Mouse (Mus musculus) lung, embryonic 16.5 days (tissue): ENCODE results near the gene Psg22. TPM values are rescaled to one million over a fixed set of nuclear protein-coding genes. Genes with fewer than 3 reads are reported as not detected.
A peak's percentile ranks its signal among the peaks of the same experiment; 100 is the strongest.
"Not testable (repeated sequence)": the region's sequence is repeated elsewhere in the genome, so short reads cannot be mapped to it uniquely, and the experiment has no call there.

Source experiments
- ATAC-seq: fragments of 200-750 bp; cut with Nextera tagmentation; 2 replicates; pipeline ENCODE4 v1.8.0; 2017; ENCODE audit warnings: low read depth, mild to moderate bottlenecking, moderate library complexity
- H3K27ac ChIP-seq: fragments of 300-500 bp; sonication (generic); 2 replicates; pipeline ENCODE4 v1.5.1; 2014; ENCODE audit warnings: mild to moderate bottlenecking, control low read depth, low read length
- H3K27me3 ChIP-seq: fragments of 300-500 bp; sonication (generic); 2 replicates; pipeline ENCODE4 v1.6.1; 2014; ENCODE audit warnings: low read depth, low read length, mixed read lengths; ENCODE audit not compliant: control insufficient read depth, insufficient read depth
- H3K36me3 ChIP-seq: fragments of 300-500 bp; sonication (generic); 2 replicates; pipeline ENCODE4 v1.6.1; 2014; ENCODE audit warnings: low read length; ENCODE audit not compliant: control insufficient read depth, insufficient read depth
- H3K4me1 ChIP-seq: fragments of 300-500 bp; sonication (generic); replicated peaks from 2 replicates; pipeline ENCODE4 v1.6.1; 2014; ENCODE audit warnings: low read length, mixed read lengths; ENCODE audit not compliant: control insufficient read depth, insufficient read depth
- H3K4me2 ChIP-seq: fragments of 300-500 bp; sonication (generic); 2 replicates; pipeline ENCODE4 v1.6.1; 2014; ENCODE audit warnings: low read depth, low read length, control low read depth
- H3K4me3 ChIP-seq: fragments of 300-500 bp; sonication (generic); 2 replicates; pipeline ENCODE4 v1.5.1; 2014; ENCODE audit warnings: mild to moderate bottlenecking, low read length, control low read depth
- H3K9ac ChIP-seq: fragments of 300-500 bp; sonication (generic); 2 replicates; pipeline ENCODE4 v1.6.1; 2014; ENCODE audit warnings: low read length, control low read depth
- H3K9me3 ChIP-seq: fragments of 300-500 bp; sonication (generic); 2 replicates; pipeline ENCODE4 v1.6.1; 2016; ENCODE audit warnings: low read length; ENCODE audit not compliant: control insufficient read depth
- WGBS: fragments of 180-500 bp; shearing (Covaris S2); extraction: QIAGEN DNeasy Blood & Tissue Kit; methylation state at CpG from one replicate; pipeline ENCODE4 v1.1.7; 2014; 5-methylcytosine and 5-hydroxymethylcytosine counted together
- polyA plus RNA-seq: library from polyadenylated mRNA; unstranded; fragments of >200 nt; fragmentation: Nextera tagmentation; extraction: Ambion mirVana; gene quantifications from 2 replicates; pipeline ENCODE4 v1.2.1, GENCODE M21; 2015

Psg22 gene
- polyA plus RNA-seq, 1 experiment from 2014 or later: not detected

- no peak overlapping the region for H3K27ac ChIP-seq
- no peak overlapping the region for H3K4me3 ChIP-seq
- no peaks in the 10 kb centered on the region for H3K9me3 ChIP-seq
- no peaks in the 10 kb centered on the region for H3K4me1 ChIP-seq
- no peak overlapping the region for H3K4me2 ChIP-seq
- no peak for ATAC-seq
- no peaks in the 10 kb centered on the region for H3K36me3 ChIP-seq
- H3K27me3 ChIP-seq: no peaks in the 10 kb centered on the region
- no peak overlapping the region for H3K9ac ChIP-seq
Observed at GRCm38 (mm10) chr7:18733111-18733510, 15.2 kb downstream of the Psg22 start.

- no peaks in the 10 kb centered on the region for H3K36me3 ChIP-seq
- no peak overlapping the region for H3K4me3 ChIP-seq
- no peak for ATAC-seq
- H3K9me3 ChIP-seq: no peaks in the 10 kb centered on the region
- no peaks in the 10 kb centered on the region for H3K27me3 ChIP-seq
- no peaks in the 10 kb centered on the region for H3K4me1 ChIP-seq
- 29% methylated on average over 1 of the region's 1 CpGs for WGBS
- no peak overlapping the region for H3K9ac ChIP-seq
- no peak overlapping the region for H3K27ac ChIP-seq
- no peak overlapping the region for H3K4me2 ChIP-seq
Observed at GRCm38 (mm10) chr7:18734451-18734850, 16.6 kb downstream of the Psg22 start.

GRCm38 (mm10) chr7:18746189-18746860 lies 28.4 kb downstream of the Psg22 start:
- Histone ChIP-seq H3K9me3 (peaks cover 3% of the 10 kb centered on the region; the same call in 1 of the 2 replicates), H3K27me3 (peaks cover 12% of the 10 kb centered on the region), H3K9ac (no peak overlapping the region), H3K4me3 (no peak overlapping the region), H3K4me1 (no peaks in the 10 kb centered on the region), H3K36me3 (no peaks in the 10 kb centered on the region), H3K4me2 (peak overlapping the region; percentile 37; the same call in 1 of the 2 replicates), H3K27ac (no peak overlapping the region)
- WGBS: 15% methylated on average over 20 of the region's 20 CpGs
- ATAC-seq: no peak

GRCm38 (mm10) chr7:18747420-18747819 lies 29.5 kb downstream of the Psg22 start:
- not testable (repeated sequence) for H3K4me1 ChIP-seq, H3K9me3 ChIP-seq, H3K27ac ChIP-seq, H3K9ac ChIP-seq, H3K4me2 ChIP-seq, ATAC-seq, H3K36me3 ChIP-seq, H3K4me3 ChIP-seq
- H3K27me3 ChIP-seq: peaks cover 12% of the 10 kb centered on the region
- WGBS: 52% methylated on average over 2 of the region's 2 CpGs

GRCm38 (mm10) chr7:18748994-18749895 lies 31.4 kb downstream of the Psg22 start:
- H3K9me3 ChIP-seq: peaks cover 3% of the 10 kb centered on the region; the same call in 1 of the 2 replicates
- WGBS: 22% methylated on average over 6 of the region's 6 CpGs
- no peaks in the 10 kb centered on the region for H3K4me1 ChIP-seq
- H3K4me3 ChIP-seq: no peak overlapping the region
- no peak overlapping the region for H3K4me2 ChIP-seq
- H3K27ac ChIP-seq: no peak overlapping the region
- H3K27me3 ChIP-seq: peaks cover 12% of the 10 kb centered on the region
- 0 out of 2 replicates have a peak, but pooled peaks have one; percentile 15 for ATAC-seq
- no peak overlapping the region for H3K9ac ChIP-seq
- H3K36me3 ChIP-seq: no peaks in the 10 kb centered on the region

GRCm38 (mm10) chr7:18749896-18750477 lies 32.1 kb downstream of the Psg22 start:
- H3K27ac ChIP-seq, H3K4me2 ChIP-seq, H3K9ac ChIP-seq, H3K4me1 ChIP-seq, H3K9me3 ChIP-seq, H3K4me3 ChIP-seq, H3K36me3 ChIP-seq: not testable (repeated sequence)
- ATAC-seq: peak; percentile 71
- peaks cover 12% of the 10 kb centered on the region for H3K27me3 ChIP-seq
- 52% methylated on average over 11 of the region's 13 CpGs for WGBS

GRCm38 (mm10) chr7:18760152-18760551 lies 42.3 kb downstream of the Psg22 start:
- not testable (repeated sequence) for H3K4me2 ChIP-seq, H3K36me3 ChIP-seq, H3K4me1 ChIP-seq, H3K27ac ChIP-seq, H3K9me3 ChIP-seq, H3K9ac ChIP-seq, ATAC-seq, H3K27me3 ChIP-seq, H3K4me3 ChIP-seq
- 82% methylated on average over 7 of the region's 7 CpGs for WGBS

GRCm38 (mm10) chr7:18762885-18763284 lies 45.0 kb downstream of the Psg22 start:
- not testable (repeated sequence) for ATAC-seq, H3K4me1 ChIP-seq
- 20% methylated on average over 1 of the region's 2 CpGs for WGBS

More at GRCm38 (mm10) chr7:18762885-18763284, 45.0 kb downstream of the Psg22 start:
- H3K36me3 ChIP-seq, H3K27ac ChIP-seq, H3K9me3 ChIP-seq, H3K27me3 ChIP-seq, H3K4me2 ChIP-seq, H3K9ac ChIP-seq, H3K4me3 ChIP-seq: not testable (repeated sequence)
